Mouse (Mus musculus) layer of hippocampus, adult 18-20 months (tissue): Measurements from ENCODE around the gene Chst11. TPM values are rescaled to one million over a fixed set of nuclear protein-coding genes. Genes with fewer than 3 reads are reported as not detected.

Experiments
- DNase-seq, 2 experiments: peaks; one replicate each; pipeline ENCODE4 v3.0.0; 2022; ENCODE audit warnings: low spot score in 2 of 2
- total RNA-seq, 2 experiments: library from RNA; stranded (reverse); gene quantifications; 2 replicates each; pipeline ENCODE4 v1.2.3; 2021

The Chst11 gene
- total RNA-seq, 2 experiments from 2014 or later, result 51.1 to 51.9 TPM

DNA sequence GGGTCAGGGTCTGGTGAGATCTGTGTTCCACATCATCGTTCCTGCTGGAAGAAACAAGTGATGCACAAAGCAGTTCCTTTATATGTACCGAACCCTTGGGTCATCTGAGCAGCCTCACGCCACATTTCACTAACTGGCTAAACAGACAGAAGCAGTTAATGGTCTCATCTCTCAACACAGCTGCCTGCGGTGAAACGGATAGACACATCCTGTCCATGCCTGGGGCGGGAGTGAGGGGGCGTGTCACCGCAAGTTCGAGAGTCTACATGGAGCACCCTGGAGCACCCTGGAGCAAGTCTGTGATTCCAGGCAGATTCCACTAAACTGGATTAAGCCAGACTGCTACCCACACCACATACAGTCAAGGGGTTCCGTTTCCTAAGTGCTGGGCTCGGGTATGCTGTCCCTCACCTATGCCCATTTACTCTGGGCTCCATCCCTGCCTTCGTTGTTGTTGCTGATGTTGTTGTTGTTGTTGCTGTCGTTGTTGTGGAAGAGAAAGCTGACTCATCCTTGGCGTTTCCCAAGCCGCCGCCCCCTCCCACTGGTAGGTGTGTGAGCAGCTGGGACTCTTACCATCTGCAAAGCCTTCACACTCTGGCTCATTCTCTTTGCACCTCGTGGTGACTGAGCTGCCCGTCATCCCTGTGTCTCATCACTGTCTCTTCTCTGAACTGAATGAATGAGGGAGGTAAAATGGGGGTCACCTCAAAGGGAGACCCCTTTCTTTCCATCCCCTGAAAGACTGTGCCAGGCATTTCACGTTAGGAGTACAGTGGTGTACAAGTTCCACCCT is 86.7 kb downstream of the Chst11 start:
- peak in 1 of 2 experiments; percentile 60 for DNase-seq

DNA sequence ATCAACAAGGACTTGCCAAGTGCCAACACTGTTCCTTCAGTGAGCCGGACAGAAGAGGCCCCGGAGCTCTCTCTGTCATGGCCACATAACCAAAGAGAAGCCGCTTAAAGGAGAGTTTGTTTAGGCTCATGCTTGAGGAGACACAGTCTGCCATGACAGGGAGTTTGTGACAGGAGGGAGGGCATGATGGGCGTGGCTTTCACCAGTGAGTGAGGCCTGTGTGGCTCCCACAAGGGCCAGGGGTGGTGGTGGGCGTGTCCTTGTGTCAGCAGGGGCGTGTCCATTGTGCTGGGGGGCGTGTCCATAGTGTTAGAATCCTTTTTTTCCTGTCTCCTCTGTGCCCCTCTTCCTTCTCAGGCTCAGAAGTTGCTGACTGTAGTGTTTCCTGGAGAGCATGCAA is 87.8 kb downstream of the Chst11 start:
- DNase-seq, result no peak

DNA sequence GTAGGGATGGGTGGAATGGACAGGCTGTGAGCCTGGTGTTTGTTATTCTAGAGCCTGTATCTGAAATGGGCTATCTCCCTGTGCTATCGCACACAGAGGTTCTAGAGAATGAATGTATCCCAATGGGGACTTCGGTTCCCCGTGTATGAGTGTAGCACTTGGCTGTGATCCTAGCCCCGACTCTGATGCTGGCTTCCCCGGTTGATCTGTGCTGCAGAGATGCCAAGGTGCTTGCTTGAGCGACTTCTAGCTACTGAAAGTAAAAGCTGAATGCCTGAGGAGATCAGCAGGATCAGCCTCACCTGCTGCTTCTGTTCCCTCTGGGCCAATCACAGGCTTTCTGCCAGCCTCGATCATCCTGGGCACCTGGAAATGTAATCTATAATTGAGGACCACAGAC is 91.5 kb downstream of the Chst11 start:
- no peak for DNase-seq

DNA sequence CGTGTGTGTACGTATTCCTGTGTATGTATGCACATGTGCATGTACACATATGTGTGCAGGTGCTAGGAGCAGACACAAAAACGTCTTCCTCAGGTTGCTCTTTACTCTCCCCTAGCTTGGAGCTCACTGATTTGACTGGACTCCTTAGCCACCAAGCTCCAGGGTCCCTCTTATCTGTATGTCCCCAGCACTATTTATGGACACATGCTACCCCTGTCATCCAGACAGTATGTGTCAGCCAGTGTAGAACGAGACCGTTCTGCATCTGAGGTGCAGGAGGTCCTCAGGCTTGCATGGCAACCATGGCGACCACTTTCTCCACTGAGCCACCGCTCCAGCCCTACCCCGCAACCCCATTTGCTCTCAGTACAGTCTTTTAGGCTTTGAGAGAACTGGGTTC is 93.4 kb downstream of the Chst11 start:
- DNase-seq, result no peak

DNA sequence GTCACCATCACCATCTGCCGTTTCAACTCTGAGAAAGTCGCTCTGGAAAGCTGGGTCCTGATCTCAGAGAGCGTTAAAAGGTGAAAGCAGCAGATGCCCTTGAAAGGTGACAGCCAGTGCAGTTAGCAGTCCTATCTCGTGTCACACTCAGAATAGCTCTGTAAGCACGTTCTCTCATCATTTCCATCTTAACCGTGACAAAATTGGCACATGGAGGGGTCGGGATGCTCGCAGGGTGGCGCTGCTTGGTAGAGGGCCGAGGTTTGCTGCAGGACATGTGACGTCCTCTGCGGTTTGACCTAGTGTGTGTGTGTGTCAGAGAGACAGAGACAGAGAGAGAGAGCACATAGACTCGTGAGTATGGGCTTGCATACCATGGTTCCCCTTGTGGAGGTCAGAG is 94.5 kb downstream of the Chst11 start:
- DNase-seq, result no peak

DNA sequence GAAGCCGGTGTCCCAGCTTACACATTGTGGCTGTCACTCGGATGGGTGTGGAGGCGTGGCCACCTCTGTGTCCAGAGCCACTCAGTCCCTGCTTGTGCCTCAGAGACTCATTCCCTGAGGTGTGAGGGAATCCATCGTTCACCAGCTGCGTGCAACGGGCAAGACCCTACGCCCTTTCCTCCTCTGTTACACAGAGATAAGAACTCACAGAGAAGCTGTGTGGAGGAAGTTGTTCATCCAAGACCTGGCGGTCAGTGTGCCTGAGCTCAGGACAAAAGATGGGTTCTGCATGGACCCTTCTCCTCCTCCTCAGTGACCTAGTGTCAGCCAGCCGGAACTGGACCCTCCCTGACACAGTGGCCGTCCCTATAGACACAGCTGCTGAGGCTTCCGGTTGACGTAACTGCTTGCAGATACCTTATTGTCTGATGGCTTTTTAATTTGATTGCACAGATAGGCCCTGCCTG is 95.0 kb downstream of the Chst11 start:
- no peak for DNase-seq

DNA sequence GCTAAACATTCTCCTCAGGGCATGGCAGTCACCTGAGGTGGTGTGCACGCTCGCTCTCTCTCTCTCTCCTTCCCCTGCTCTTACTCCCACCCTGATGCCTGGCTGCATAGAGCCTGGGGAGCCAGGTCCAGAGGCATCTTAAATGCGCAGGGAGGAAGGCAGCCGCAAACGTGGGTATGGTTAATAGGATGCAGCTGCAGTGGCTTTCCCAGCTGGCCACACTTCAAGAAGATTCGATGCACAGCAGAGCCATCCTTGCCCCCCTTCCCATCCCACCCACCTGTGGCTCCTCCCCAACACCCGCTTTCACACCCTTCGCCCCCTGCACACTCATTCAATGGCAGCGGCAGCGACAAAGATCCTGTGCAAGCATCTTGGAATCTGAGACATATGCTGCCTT is 95.6 kb downstream of the Chst11 start:
- no peak for DNase-seq

DNA sequence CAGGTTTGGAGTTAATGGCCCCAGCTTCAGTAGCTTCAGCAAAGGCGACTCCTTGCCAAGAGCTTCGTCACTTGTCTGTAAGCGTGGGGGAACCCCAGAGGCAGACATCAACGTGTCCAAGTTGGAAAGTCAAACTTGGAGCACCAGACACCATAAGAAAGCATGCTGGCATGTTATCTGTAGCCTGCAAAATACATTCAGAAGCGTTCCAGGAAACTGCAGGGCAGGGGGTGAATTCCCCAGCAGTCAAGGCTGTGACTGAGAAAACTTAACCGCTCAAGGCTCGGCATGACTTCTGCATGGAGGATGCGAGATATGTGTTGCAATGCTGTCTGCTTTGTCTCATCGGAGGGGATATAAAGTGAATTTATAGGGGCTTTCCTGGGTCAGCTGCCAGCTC is 98.6 kb downstream of the Chst11 start:
- DNase-seq, result no peak

DNA sequence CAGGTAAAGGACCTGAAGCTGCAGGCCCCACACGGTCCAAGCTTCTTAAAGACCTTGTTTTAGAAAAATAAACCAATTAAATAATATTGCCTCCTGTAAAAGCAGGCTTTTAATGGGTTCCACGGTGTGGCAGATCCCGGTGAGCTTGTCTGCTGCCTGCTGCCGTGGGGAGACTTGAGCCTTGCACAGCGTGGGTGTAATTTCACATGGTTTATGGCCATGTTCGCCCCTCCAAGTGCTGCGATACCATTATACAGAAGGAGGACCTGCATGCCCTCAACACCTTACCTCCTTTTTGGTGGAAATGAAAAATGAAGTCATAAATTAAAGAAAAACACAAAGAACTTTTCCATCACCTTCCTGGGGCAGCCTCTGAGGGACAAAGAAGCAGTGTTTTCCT is 103.0 kb downstream of the Chst11 start:
- no peak for DNase-seq

DNA sequence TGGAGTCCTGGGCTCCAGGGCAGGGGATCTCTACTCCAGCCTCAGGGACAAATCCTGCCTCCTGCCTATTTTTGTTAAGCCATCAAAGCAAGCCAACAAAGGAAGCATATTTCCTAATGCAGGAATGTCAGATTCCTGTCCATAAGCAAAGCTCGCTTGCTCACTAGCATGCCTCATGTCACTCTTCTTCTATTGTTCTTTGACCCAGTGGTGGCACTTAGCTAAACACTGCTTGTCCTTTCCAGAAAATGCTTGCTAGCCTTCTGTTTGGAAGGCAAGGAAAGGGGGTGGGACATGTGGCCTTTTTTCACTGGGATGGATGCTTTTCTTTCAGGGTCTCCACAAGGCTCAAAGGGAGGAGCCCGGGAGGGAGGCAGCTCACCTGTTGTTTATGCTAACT is 103.5 kb downstream of the Chst11 start:
- no peak for DNase-seq

DNA sequence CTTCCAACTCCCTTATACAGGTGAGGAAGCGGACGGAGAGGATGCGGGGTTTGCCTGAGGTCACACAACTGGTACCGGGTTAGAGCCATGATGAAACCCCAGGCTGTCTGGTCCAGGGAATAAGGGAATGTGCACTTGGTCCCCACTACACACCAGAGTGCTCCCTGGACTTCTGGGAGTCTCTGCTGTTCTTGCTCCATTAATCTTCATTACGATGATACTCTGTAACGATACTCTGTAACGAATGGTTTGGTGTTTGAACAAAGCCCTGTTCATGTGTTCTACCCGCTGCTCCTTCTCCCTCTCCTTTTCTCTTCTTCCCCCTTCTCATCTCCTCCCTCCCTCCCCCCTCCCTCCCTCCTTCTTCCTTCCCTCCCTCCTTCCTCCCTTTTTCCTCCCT is 104.9 kb downstream of the Chst11 start:
- no peak for DNase-seq

DNA sequence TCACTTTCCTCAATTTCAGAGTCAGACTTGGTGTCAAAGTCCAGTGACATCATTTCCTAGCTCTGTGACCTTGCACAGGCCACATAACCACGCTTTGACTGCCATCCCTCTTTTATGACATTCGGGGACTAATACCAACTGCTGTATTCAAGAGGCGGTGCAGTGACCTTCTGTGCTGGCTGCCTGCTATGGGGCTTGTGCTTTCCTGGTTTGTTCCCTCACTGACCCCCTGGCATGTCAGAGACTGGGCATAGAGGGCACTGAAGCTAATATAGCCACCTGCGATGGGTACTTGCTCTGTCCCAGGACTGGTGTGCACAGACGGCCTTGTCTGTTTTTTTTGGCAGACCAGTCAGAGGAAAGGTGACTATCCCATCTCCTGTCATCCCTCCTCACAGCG is 108.4 kb downstream of the Chst11 start:
- DNase-seq, result no peak

DNA sequence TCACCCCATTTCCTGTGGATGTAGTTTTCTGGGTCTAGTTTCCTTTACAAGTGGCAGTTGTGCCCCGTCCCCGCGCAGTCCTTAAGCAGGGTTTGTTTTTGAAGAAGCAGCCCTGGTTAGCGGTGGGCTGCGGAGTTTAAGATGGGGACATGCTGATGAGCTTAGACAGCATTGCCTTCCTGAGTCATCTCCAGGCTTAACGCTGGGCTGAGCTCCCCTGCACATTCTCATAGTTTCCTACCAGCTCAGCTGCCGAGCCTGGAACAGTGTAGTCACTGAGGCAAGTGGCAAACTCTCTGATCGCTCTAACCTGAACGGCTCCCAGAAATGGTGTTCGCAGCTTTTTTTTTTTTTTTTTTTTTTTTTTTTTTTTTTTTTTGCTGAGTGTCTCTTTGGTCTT is 109.0 kb downstream of the Chst11 start:
- no peak for DNase-seq

DNA sequence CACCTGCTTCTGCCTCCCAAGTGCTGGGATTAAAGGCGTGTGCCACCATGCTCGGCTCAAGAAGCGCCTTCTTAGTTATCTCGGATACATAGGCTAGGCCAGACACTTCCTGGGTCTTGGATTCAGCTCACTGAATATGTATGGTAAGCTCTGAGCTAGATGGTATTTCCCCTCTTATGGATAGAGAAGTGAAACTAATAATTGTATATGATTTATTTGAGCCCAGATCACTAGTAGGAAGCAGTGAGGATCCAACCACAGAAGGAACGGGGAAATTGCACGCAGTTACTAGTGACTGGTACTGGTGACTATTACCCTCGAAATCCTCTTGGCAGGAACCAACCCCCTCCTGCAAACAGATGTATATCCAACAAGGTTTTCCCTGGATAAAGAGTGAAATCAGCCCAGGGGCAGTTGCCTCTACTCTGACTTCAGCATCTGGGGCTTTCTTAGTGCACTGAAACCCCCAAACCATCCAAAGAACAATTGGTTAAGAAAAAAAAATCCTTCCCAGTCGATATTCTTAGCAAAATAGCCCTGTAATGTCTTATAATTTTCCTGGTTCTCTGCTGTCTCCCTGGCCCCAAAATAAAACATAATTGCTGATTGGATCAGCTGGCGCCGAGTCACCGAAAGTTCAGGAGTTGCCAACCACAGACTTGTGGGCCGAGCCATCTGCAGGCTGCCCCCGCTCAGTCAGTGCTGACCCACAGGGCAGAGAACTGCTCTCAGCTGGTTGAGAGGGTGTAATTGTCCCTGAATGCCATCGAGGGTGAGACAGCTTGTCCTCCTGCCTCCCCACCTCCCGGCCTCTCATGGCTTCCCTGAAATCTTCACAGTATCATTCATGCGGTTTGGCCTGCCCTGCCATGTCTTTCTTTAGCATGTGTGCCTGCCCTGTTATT is 109.8 kb downstream of the Chst11 start:
- DNase-seq, result peak; percentile 37 to 53

DNA sequence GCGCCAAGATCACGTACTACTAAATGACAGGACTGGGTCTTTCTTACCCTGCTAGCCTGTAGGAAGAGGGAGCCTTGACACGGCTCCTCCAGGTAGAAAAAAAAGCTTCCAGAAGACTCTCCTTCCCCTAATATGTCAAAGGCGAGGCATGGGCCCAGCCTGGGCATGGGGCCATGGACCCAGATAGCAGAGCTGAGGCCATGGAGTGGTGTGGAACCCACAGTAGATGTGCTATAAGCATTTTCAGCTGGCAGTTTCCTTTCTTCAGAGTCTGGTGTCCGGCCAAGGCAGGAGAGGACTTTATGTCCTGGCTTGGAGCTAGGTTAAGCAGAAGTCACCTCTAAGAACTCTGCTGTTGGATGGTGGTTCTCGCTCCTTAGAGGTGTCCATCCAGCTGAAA is 111.0 kb downstream of the Chst11 start:
- no peak for DNase-seq

DNA sequence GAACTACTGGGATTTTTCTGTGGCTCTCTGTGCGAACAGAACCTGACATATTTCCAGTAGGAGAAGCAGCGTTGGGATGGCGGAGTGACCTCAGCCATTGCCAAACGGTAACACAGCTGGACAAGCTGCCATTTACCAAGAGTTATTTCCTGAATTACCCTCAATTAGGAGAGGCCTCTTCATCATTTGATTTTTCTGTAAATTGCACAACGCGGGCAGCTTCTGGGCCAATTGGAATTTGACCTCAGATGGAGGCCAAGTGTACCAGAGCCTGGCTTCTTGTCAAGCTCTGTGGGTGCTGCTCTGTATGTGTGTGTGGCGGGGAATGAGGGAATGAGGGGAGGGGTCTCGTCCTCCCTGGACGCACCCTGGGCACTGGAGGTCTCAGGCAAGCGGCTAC is 113.6 kb downstream of the Chst11 start:
- no peak for DNase-seq

DNA sequence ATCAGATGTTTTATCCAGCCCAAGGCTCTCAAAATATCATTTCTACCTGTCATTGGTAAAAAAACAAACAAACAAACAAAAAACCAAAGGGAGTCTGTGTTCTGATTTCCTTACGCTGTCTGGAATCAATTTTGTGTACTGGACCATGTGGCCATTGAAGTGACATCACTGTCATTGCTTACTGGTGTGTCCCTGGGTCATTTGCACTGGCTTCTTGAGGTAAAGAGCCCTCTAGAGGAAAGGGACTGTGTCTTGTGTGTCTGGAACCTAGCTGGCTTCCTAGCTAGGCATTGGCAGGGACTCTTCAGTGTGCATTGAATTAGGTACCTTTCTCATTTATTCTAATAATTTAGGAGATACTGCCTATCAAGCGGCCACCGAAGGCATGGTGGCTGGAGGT is 114.4 kb downstream of the Chst11 start:
- DNase-seq, result no peak

DNA sequence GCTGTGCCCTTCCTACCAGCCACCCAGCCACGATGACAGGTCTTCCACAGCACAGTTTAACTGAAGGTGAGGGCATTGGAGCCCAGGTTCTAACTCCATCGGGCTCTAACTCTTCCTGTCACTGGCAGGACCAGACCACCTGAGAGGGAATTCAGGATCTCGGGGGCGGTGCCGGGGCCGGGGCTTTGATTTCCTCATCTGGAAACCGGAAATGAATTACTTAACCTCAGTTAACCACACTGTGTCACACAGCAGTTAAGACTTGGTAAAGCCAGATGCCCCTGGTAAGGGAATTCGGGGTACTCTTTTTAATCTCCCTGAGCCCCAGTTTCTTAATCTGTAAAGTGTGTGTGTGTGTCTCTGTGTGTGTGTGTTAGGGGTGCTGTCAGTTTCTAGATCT is 115.6 kb downstream of the Chst11 start:
- DNase-seq, result no peak

DNA sequence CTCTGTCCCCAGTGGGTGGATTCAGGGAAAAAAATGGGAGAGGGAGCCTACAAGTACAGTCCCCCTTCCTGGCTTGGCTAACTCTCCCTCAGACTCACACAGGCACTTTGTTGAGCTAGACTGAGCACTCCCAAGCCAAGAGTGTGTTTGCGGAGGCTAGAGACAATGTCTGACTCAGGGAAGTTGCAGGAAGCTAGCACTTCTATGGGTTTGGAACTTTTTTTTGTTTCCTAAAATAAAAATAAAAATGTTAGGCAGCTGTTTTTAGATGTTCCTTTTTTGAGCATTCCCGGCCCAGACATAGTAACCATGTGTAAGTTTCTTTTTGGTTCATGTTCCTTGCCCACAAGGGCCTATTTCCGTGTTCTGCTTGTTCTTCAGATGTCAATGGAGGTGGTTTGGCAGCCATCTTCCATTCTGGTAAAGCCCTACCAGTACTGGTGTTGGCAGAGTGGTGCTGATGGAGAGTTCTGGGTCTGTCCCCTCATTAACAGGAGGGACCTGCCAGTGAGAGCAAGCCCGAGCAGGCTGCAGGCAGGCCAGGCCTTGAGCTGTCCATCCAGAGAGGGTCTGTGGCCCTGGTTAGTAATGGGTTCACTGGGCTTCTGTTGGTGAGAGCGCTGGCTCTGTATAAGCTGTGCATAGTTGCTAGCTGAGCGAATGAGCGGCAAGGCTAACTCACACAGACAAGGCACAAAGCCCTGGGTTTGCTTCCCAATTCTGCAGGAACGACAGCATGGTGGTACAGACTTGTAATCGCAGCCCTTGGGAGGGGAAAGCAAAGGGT is 116.3 kb downstream of the Chst11 start:
- no peak for DNase-seq

DNA sequence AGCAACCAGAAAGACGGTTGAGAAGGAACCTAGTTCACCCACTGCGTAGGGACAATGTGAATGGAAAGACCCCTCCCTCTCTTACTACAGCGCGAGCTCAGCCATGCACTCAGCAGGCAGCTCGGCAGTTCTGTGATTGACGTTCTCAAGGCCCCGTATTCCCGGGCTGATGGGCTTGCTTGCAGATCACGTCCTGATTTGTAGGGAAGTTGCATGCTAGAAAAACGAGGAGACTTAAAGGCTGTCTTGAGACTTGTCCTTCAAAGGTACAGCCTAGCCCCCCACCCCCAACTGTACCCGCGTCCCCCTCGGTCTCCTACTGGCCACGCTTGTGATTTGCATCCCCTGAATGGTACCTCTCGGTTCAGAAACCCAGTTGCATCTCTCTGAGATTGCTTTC is 117.4 kb downstream of the Chst11 start:
- DNase-seq, result no peak

DNA sequence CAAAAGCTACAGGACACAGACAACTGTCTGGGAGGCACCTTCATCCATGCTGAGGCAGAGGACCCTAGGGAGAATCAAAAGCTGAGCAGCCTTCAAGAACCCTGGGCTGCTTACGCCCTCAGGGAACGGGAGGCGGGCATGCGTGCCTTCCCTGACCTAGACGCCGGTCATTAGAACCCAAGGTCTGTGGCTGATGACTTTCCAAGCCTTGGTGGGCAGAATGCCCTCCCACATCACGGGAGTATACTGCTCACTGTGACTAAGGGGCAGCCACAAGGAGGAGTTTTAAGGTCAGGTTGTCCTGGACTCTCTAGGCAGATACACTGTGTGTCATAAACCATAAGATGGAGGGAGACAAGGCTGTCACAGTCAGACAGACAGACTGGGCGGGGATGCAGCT is 118.9 kb downstream of the Chst11 start:
- DNase-seq, result no peak
